Mouse (Mus musculus): ENCODE results near the gene Smim6.

Smim6 gene

GRCm38 (mm10) chr11:115901338-115902161 is 10.3 kb upstream of the Smim6 start:
- DNase-seq, result peak; percentile 51

DNA sequence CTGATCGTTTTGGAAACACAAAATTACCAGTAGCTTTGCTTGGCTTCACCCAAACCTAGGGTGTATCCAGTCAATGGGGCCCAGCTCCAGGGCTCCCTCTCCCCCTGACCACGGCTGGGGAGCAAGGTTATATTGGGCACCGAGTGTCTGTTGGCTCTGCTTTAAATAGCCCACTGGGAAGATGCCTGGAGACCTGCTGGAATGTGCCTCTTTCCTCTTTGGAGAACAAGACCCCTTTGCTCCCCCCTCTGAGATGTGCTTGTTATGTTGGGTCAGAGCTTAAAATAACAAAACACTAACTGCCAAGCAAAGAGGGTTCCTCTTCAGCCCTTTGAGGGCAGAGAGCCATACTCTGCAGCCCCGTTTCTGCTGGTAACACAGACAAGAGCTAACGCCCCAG is 9.6 kb upstream of the Smim6 start:
- no peak for DNase-seq

DNA sequence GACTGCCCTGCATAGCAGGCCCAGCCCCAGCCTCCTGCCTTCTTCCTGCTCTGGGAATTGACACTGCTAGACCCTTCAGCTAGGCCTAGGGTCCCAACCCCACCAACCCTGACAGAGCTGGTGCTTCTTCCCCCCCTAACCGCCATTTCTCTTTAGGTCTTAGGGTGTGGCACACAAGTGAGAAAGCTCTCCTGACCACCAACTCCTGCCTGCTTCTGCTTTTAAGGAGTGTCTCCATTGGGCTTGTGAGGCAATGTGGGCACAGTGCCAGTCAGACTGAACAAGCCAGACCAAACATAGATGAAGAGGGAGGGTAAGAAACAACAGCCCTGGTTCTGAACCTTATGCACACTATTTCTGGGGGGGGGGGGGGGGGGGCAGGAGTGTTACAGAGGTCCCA is 9.0 kb upstream of the Smim6 start:
- DNase-seq, result no peak

- no peak for DNase-seq
Observed at GRCm38 (mm10) chr11:115903384-115904230, 8.2 kb upstream of the Smim6 start.

DNA sequence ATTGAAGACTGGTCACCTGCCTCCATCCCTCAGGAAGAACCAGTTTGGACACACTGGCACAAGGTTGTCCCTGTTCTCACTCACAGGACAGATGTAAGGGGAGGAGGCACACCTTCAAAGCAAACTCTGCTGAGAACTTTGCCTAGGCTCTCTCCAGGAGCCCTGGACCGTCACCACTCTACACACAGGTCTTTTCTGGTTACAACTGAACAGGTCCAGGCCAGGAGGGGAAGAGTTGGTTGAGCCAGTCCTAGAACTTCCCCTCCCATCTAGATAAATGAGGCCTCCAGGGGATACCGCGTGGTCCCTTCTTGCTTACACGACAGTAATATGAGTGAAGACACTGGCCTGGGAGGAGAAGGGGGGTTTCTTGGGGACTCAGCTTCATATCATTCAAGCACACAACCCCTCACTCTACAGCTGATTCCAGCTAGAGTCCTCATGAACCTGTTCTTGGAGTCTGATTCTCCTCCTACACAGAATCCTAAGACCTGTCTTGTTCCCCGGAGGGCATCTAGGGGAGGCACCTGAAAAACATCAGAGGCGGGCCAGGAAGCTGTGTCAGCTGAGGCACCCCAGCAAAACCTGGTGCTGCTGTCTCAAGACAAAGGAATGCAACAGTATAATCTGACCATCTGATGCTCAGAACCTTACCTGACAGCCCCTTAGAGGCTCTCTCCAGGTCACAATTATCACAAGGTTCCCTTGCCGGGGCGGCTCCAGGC is 7.4 kb upstream of the Smim6 start:
- DNase-seq, result no peak

DNA sequence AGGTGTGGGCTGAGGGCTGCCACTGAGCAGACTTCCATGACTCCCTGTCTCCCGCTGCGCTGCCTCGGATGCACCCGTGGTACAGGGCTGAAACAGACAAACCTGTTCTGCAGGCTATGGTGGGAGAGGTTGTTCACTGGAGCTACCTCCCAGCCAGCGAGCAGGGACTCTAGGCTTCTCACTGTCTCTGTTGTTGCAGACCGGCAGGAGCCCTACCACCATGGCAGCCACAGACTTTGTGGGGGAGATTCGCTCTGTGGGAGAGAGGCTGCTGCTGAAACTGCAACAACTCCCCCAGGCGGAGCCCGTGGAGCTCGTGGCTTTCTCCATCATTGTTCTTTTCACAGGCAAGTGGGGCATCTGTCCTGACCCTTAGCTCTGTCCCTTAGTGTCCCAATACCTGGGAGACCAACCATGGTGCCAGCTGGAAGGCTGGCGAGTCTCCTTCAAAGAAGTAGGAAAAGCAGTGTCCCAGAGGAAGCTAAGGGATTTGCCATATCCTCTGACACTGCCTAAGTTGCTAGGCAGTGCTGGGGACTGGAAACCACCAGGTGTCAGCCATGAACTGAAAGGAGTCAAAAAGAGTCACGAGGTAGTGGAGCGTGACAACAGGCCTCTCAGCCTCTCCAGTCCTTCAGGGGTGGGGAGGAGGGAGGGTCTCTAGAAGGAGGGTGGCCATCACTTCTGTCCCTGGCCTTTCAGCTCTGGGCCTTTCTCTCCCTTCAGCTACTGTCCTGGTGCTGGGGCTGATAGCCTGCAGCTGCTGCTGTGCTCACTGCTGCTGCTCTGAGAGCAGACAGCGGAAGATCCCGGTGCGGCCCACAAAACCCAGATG is 6.6 kb upstream of the Smim6 start:
- no peak for DNase-seq

- DNase-seq, result no peak
Observed at GRCm38 (mm10) chr11:115906116-115906515, 5.7 kb upstream of the Smim6 start.

DNA sequence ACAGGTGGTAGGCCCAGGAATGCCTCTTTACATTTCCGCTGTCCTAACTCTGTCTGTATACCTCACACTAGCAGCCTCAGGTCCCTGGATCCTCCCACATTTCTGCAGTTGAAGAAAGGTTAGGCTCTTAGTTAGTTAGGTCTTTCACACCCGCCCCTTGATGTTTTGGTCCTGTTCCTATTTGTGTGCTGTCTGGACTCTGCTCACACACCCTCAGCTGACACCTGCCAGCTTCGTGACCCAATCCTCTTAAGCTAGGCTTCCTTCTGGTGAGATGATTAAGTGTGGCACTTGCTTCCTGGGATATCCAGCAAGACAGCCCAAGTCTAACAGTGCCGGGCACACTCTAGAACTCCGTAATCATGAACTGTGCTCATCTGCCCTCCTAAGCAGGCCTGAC is 5.3 kb upstream of the Smim6 start:
- DNase-seq, result no peak

GRCm38 (mm10) chr11:115911134-115911561 is 669 bp upstream of the Smim6 start:
- DNase-seq, result peak; percentile 58

DNA sequence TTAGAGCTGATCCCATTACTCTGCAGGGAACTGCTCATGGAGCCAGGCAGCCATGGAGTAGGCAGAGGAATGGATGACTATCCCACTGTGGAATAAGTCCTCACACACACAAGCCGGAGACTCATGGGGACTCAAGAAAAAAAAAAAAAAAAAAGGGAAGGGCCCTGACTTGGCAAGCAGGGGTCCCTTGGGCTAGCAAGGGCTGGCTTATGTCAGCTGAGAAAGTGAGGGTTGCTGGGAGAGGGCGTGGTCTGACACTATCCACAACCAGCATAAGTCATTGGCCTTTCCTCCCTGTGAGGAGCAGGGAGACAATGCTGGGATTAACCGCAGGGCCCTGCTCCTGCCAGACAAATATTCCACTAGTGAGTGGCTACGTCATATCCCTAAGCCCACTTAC is 4.8 kb downstream of the Smim6 start:
- DNase-seq, result no peak

DNA sequence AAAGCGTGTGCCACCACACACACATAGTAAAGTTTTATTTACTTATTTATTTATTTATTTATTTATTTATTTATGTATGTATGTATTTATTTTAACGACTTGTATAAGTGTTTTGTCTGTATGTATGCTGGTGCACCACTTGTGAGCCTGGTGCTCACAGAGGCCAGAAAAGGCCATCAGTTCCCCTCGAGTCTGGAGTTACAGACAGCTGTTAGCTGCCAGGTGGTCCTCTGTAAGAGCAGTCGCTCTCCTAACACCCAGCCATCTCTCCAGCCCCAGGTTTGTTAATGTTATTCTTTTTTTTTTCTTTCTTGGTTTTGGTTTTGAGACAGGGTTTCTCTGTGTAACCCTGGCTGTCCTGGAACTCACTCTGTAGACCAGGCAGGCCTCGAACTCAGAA is 6.8 kb downstream of the Smim6 start:
- DNase-seq, result no peak

DNA sequence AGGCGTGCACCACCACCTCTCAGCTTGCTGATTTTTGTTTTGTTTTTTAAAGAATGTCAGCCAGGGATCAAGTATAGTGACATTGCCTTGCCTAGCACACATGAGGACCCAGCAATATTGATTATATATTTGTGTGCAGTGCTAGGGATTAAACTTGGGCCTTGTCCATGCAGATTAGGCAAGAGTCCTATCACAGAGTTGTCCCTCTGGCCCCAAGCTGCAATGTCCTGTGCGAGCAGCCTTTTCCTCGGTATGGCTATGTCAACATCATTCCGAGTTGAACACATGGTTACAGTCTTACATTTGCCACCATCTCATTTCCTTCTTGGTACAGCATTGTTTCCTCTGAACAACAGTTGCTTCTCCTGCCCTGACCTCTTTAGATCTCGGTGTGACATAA is 7.3 kb downstream of the Smim6 start:
- DNase-seq, result no peak

DNA sequence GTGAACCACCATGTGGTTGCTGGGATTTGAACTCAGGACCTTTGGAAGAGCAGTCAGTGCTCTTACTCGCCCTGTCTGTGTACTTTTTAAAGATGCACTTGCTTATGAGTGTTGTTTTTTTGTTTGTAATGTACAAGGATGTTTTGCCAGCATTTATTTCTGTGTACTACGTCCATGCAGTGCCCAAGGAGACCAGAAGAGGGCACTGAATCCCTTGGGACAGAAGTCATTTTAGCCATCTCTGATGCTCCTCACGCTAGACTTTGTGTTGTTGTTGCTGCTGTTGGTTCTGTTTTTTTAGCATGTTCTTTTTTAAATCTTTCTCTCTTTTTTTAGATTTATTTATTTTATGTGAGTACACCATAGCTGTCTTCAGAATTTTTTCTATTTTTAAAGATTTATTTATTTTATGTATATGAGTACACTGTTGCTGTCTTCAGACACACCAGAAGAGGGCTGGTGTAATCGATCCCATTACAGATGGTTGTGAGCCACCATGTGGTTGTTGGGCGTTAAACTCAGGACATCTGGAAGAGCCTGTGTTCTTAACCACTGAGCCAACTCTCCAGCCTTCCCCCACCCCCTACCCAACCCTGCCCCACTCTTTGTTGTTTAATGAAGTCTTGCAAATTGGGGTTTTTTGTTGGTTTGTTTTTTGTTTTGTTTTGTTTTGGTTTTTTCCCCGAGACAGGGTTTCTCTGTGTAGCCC is 8.4 kb downstream of the Smim6 start:
- peak; percentile 67 for DNase-seq

DNA sequence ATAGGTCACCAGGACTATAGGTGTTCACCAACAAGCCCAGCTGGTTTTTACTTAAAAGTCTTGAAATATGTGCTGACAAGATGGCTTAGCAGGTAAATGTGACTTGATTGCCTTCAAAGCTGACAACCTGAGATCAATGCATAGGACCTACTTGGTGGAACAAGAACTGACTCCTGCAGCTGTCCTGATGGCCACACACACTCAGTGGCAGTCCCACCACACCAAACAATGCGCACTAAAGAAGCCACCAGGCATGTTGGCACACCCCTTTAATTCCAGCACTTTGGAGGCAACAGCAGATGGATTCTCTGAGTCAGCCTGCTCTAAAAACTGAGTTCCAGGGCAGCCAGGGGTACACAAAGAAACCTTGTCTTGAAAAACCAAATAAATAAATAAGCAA is 10.2 kb downstream of the Smim6 start:
- DNase-seq, result no peak

DNA sequence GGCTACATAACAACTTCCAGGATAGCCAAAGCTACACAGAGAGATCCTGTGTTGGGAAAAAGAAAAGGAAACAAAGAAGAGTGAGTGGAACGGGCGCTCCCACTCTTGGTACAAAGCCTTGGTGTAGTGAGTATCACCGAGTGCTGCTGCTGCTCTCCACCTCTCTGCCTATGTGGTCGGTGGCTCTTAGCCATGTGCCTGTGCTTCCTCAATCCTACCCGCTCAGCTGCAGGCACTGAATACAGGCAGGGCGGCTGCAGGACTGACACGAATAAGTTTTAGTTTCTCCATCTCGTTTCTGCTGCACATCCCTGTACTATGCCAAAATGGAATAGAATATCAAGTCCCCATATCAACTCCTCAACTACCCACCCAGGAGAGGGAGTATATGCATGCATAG is 17.2 kb downstream of the Smim6 start:
- no peak for DNase-seq

GRCm38 (mm10) chr11:115929818-115930217 is 18.0 kb downstream of the Smim6 start:
- DNase-seq, result no peak

GRCm38 (mm10) chr11:115931235-115931634 is 19.4 kb downstream of the Smim6 start:
- DNase-seq, result no peak

DNA sequence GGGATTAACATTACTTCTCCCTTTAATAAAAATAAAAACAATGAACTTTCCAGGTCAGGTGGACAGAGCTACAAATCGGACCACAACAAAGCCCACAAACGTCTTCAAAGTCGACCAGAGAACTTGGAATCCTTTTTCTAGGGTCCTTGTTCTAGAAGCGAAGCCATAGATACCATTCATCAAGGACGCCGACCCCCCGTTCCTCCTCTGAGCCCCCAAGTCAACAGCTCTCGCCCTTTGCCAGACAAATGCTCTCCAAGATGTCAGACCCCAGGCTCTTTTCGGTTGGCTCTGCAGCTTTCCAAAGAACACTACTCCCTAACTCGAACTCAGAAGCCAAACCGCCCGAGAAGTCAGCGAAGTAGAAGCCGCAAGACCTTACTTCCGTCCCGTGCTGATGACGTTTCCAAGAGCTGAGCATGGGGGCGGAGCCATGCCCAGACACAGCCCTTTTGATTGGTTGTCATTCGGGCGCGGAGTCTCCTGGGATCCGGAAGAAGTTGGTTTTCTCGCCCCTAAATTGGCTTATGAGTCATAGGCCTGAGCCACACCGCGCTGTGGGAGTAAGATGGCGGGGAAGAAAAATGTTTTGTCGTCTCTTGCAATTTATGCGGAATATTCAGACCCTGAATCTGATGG is 21.4 kb downstream of the Smim6 start, which contains the start of the genes Sap30bp and Recql5:
Sap30bp (plus strand) TSS at position 175 of the 639 bp plus-strand sequence.
Recql5 (minus strand) TSS at position 370 of the 639 bp plus-strand sequence.
- DNase-seq, result peak; percentile 97

- DNase-seq, result no peak
Observed at GRCm38 (mm10) chr11:115933747-115934110, 21.9 kb downstream of the Smim6 start.

- DNase-seq, result peak; percentile 68
Observed at GRCm38 (mm10) chr11:115939690-115940329, 28.0 kb downstream of the Smim6 start.

GRCm38 (mm10) chr11:115941980-115942379 is 30.2 kb downstream of the Smim6 start:
- DNase-seq, result no peak
